Mouse (Mus musculus) midbrain, embryonic 13.5 days (tissue): ENCODE data around the gene Vmn2r2. TPM values are rescaled to one million over a fixed set of nuclear protein-coding genes. Genes with fewer than 3 reads are reported as not detected.

Source experiments
- ATAC-seq: fragments of 200-750 bp; cut with Nextera tagmentation; 2 replicates; pipeline ENCODE4 v1.8.0; 2017; ENCODE audit warnings: mild to moderate bottlenecking, moderate TSS enrichment, moderate library complexity
- H3K27ac ChIP-seq: fragments of 300-500 bp; sonication (generic); 2 replicates; pipeline ENCODE4 v1.5.1; 2015; ENCODE audit warnings: inconsistent platforms, mild to moderate bottlenecking, moderate library complexity
- H3K27me3 ChIP-seq: fragments of 300-500 bp; sonication (generic); 2 replicates; pipeline ENCODE4 v1.6.1; 2015; ENCODE audit warnings: mild to moderate bottlenecking, inconsistent platforms
- H3K36me3 ChIP-seq: fragments of 300-500 bp; sonication (generic); 2 replicates; pipeline ENCODE4 v1.6.1; 2015; ENCODE audit warnings: mild to moderate bottlenecking, inconsistent platforms
- H3K4me1 ChIP-seq: fragments of 300-500 bp; sonication (generic); replicated peaks from 2 replicates; pipeline ENCODE4 v1.6.1; 2015; ENCODE audit warnings: inconsistent platforms
- H3K4me2 ChIP-seq: fragments of 300-500 bp; sonication (generic); replicated peaks from 2 replicates; pipeline ENCODE4 v1.6.1; 2015; ENCODE audit warnings: moderate library complexity, mild to moderate bottlenecking, inconsistent platforms
- H3K4me3 ChIP-seq: fragments of 300-500 bp; sonication (generic); replicated peaks from 2 replicates; pipeline ENCODE4 v1.5.1; 2015; ENCODE audit warnings: mild to moderate bottlenecking, inconsistent platforms
- H3K9ac ChIP-seq: fragments of 300-500 bp; sonication (generic); replicated peaks from 2 replicates; pipeline ENCODE4 v1.6.1; 2015; ENCODE audit warnings: mild to moderate bottlenecking, inconsistent platforms
- H3K9me3 ChIP-seq: fragments of 300-500 bp; sonication (generic); 2 replicates; pipeline ENCODE4 v1.6.1; 2016; ENCODE audit warnings: mild to moderate bottlenecking, inconsistent platforms
- WGBS: fragments of 180-500 bp; shearing (Covaris S2); methylation state at CpG from one replicate; pipeline ENCODE4 v1.1.7; 2015; 5-methylcytosine and 5-hydroxymethylcytosine counted together
- polyA plus RNA-seq: library from polyadenylated mRNA; unstranded; fragments of >200 nt; fragmentation: Nextera tagmentation; extraction: Ambion mirVana; gene quantifications from 2 replicates; pipeline ENCODE4 v1.2.1, GENCODE M21; 2015

The Vmn2r2 gene
- polyA plus RNA-seq, result 0.04 and 0.05 TPM in 2 replicates

GRCm38 (mm10) chr3:64141878-64142508 is at the start of gene Vmn2r2:
Vmn2r2 (minus strand) TSS chr3:64141928.
- 85% methylated on average over 2 of the region's 2 CpGs for WGBS
- H3K4me2 ChIP-seq, result no peak within 1 kb of the TSS

GRCm38 (mm10) chr3:64113352-64114046 is 28.2 kb downstream of the Vmn2r2 start:
- no peak overlapping the region for H3K4me2 ChIP-seq
- H3K27me3 ChIP-seq, result no peaks in the 10 kb centered on the region
- peak; percentile 40; the same call in 1 of the 2 replicates for ATAC-seq
- no peaks in the 10 kb centered on the region for H3K9me3 ChIP-seq
- H3K36me3 ChIP-seq, result no peaks in the 10 kb centered on the region
- no peak overlapping the region for H3K9ac ChIP-seq
- H3K4me3 ChIP-seq, result no peak overlapping the region
- no peak overlapping the region for H3K27ac ChIP-seq
- 86% methylated on average over 11 of the region's 11 CpGs for WGBS
- H3K4me1 ChIP-seq, result no peaks in the 10 kb centered on the region

More at GRCm38 (mm10) chr3:64141878-64142508, at the start of gene Vmn2r2:
- Histone ChIP-seq H3K27ac (no peak within 1 kb of the TSS), H3K27me3 (no peaks in the 10 kb centered on the region), H3K36me3 (no peaks in the 10 kb centered on the region), H3K4me3 (no peak within 1 kb of the TSS), H3K9me3 (no peaks in the 10 kb centered on the region), H3K4me1 (no peaks in the 10 kb centered on the region), H3K9ac (no peak within 1 kb of the TSS)
- ATAC-seq, result no peak

- no peak overlapping the region for H3K4me2 ChIP-seq
- no peak overlapping the region for H3K4me3 ChIP-seq
- no peaks in the 10 kb centered on the region for H3K4me1 ChIP-seq
- no peak overlapping the region for H3K27ac ChIP-seq
- H3K36me3 ChIP-seq, result no peaks in the 10 kb centered on the region
- H3K9me3 ChIP-seq, result no peaks in the 10 kb centered on the region
- no peak overlapping the region for H3K9ac ChIP-seq
- H3K27me3 ChIP-seq, result no peaks in the 10 kb centered on the region
- peak; percentile 58 for ATAC-seq
- 84% methylated on average over 1 of the region's 1 CpGs for WGBS
Observed at GRCm38 (mm10) chr3:64112707-64113106, 29.0 kb downstream of the Vmn2r2 start.

- H3K9me3 ChIP-seq, result no peaks in the 10 kb centered on the region
- no peaks in the 10 kb centered on the region for H3K4me1 ChIP-seq
- H3K27ac ChIP-seq, result no peak within 1 kb of the TSS
- H3K4me3 ChIP-seq, result no peak within 1 kb of the TSS
- ATAC-seq, result no peak
- WGBS, result 88% methylated on average over 4 of the region's 4 CpGs
- no peak within 1 kb of the TSS for H3K4me2 ChIP-seq
- no peak within 1 kb of the TSS for H3K9ac ChIP-seq
- H3K27me3 ChIP-seq, result no peaks in the 10 kb centered on the region
- no peaks in the 10 kb centered on the region for H3K36me3 ChIP-seq
Observed at GRCm38 (mm10) chr3:64081247-64081646, 60.5 kb downstream of the Vmn2r2 start, which contains the start of gene Vmn2r1. Vmn2r1 (plus strand) TSS chr3:64081547.

Other genes starting within 250 kb of the Vmn2r2 start
- gene Plch1, start 242.5 kb downstream of the Vmn2r2 start, polyA plus RNA-seq, result 20.6 and 21.5 TPM in 2 replicates
- gene E130311K13Rik, start 212.5 kb downstream of the Vmn2r2 start, polyA plus RNA-seq, result 4.1 and 4.5 TPM in 2 replicates
- 15.4 TPM in 2 replicates for gene Slc33a1, start 177.2 kb downstream of the Vmn2r2 start, polyA plus RNA-seq
- gene Gmps, start 165.8 kb downstream of the Vmn2r2 start, polyA plus RNA-seq, result 50.3 and 53.9 TPM in 2 replicates
- gene Vmn2r1, start 60.4 kb downstream of the Vmn2r2 start, polyA plus RNA-seq, result 0.09 and 0.15 TPM in 2 replicates
- gene Vmn2r3, start 147.8 kb upstream of the Vmn2r2 start, polyA plus RNA-seq, result 0.03 TPM in 1 of 2 replicates, not detected in the other